Mouse (Mus musculus): ENCODE results near the gene Pbx1. TPM values are rescaled to one million over a fixed set of nuclear protein-coding genes. Genes with fewer than 3 reads are reported as not detected.

Gene Pbx1
- polyA plus RNA-seq, 1 experiment from 2014 or later: 48.8 TPM

GRCm38 (mm10) chr1:168410054-168410453 is 22.0 kb downstream of the Pbx1 start:
- Histone ChIP-seq H3K9ac (no peak overlapping the region), H3K36me3 (ENCODE audit: insufficient read depth) (peaks cover 50% of the 10 kb centered on the region), H3K4me2 (no peak overlapping the region), H3K4me1 (ENCODE audit: insufficient read depth) (peaks cover 47% of the 10 kb centered on the region), H3K27me3 (ENCODE audit: insufficient read depth, low read length) (no peaks in the 10 kb centered on the region), H3K4me3 (ENCODE audit: low read depth, low read length) (no peak overlapping the region), H3K27ac (ENCODE audit: low read depth) (peak overlapping the region; percentile 48; the same call in 1 of the 2 replicates), H3K9me3 (ENCODE audit: low read depth, low read length) (no peaks in the 10 kb centered on the region)
- 12% methylated on average over 1 of the region's 1 CpGs for WGBS
- no peak for ATAC-seq (ENCODE audit: insufficient read depth)
- no peak for TF ChIP-seq CTCF (IDR thresholded peaks at IDR 0.05; ENCODE audit: low read depth)
- no peak for DNase-seq

- 37% methylated on average over 10 of the region's 10 CpGs for WGBS
- Histone ChIP-seq H3K9ac (no peak overlapping the region), H3K4me1 (ENCODE audit: insufficient read depth) (peaks cover 47% of the 10 kb centered on the region), H3K36me3 (ENCODE audit: insufficient read depth) (peaks cover 42% of the 10 kb centered on the region), H3K4me3 (ENCODE audit: low read depth, low read length) (no peak overlapping the region), H3K27me3 (ENCODE audit: insufficient read depth, low read length) (no peaks in the 10 kb centered on the region), H3K4me2 (no peak overlapping the region), H3K9me3 (ENCODE audit: low read depth, low read length) (no peaks in the 10 kb centered on the region), H3K27ac (ENCODE audit: low read depth) (no peak overlapping the region)
- DNase-seq: no peak
- no peak for TF ChIP-seq CTCF (IDR thresholded peaks at IDR 0.05; ENCODE audit: low read depth)
- ATAC-seq (ENCODE audit: insufficient read depth): no peak
Measured at GRCm38 (mm10) chr1:168408757-168409156, 23.3 kb downstream of the Pbx1 start.

- TF ChIP-seq CTCF (IDR thresholded peaks at IDR 0.05; ENCODE audit: low read depth): no peak
- H3K27ac ChIP-seq (ENCODE audit: low read depth): peak overlapping the region; percentile 42; the same call in 1 of the 2 replicates
- no peak overlapping the region for H3K4me2 ChIP-seq
- H3K27me3 ChIP-seq (ENCODE audit: insufficient read depth, low read length): no peaks in the 10 kb centered on the region
- ATAC-seq (ENCODE audit: insufficient read depth): no peak
- no peak for DNase-seq
- H3K9me3 ChIP-seq (ENCODE audit: low read depth, low read length): no peaks in the 10 kb centered on the region
- H3K9ac ChIP-seq: no peak overlapping the region
- 64% methylated on average over 7 of the region's 7 CpGs for WGBS
- H3K4me1 ChIP-seq (ENCODE audit: insufficient read depth): peaks cover 47% of the 10 kb centered on the region
- H3K4me3 ChIP-seq (ENCODE audit: low read depth, low read length): no peak overlapping the region
- peaks cover 34% of the 10 kb centered on the region; the same call in 1 of the 2 replicates for H3K36me3 ChIP-seq (ENCODE audit: insufficient read depth)
Measured at GRCm38 (mm10) chr1:168407958-168408357, 24.1 kb downstream of the Pbx1 start.

GRCm38 (mm10) chr1:168406291-168406675 is 25.8 kb downstream of the Pbx1 start:
- no peak for TF ChIP-seq CTCF (IDR thresholded peaks at IDR 0.05; ENCODE audit: low read depth)
- H3K4me2 ChIP-seq: peak overlapping the region; percentile 36; the same call in 1 of the 2 replicates
- DNase-seq (peak; percentile 54), ATAC-seq (ENCODE audit: insufficient read depth) (no peak)
- H3K4me1 ChIP-seq (ENCODE audit: insufficient read depth): peaks cover 50% of the 10 kb centered on the region
- no peak overlapping the region for H3K4me3 ChIP-seq (ENCODE audit: low read depth, low read length)
- no peaks in the 10 kb centered on the region for H3K9me3 ChIP-seq (ENCODE audit: low read depth, low read length)
- H3K27ac ChIP-seq (ENCODE audit: low read depth): peak overlapping the region; percentile 55
- H3K27me3 ChIP-seq (ENCODE audit: insufficient read depth, low read length): no peaks in the 10 kb centered on the region
- 28% methylated on average over 8 of the region's 8 CpGs for WGBS
- H3K36me3 ChIP-seq (ENCODE audit: insufficient read depth): peaks cover 40% of the 10 kb centered on the region; the same call in 1 of the 2 replicates
- no peak overlapping the region for H3K9ac ChIP-seq

- Histone ChIP-seq H3K4me2 (peak overlapping the region; percentile 36; the same call in 1 of the 2 replicates), H3K27me3 (ENCODE audit: insufficient read depth, low read length) (no peaks in the 10 kb centered on the region), H3K36me3 (ENCODE audit: insufficient read depth) (peaks cover 40% of the 10 kb centered on the region; the same call in 1 of the 2 replicates), H3K4me3 (ENCODE audit: low read depth, low read length) (no peak overlapping the region), H3K9ac (0 out of 2 replicates have a peak overlapping the region, but pooled peaks have one; percentile 3), H3K9me3 (ENCODE audit: low read depth, low read length) (no peaks in the 10 kb centered on the region), H3K27ac (ENCODE audit: low read depth) (peak overlapping the region; percentile 84), H3K4me1 (ENCODE audit: insufficient read depth) (peaks cover 45% of the 10 kb centered on the region)
- DNase-seq: peak; percentile 86
- ATAC-seq (ENCODE audit: insufficient read depth): peak; percentile 81
- TF ChIP-seq CTCF (IDR thresholded peaks at IDR 0.05; ENCODE audit: low read depth): no peak
- whole genome bisulfite sequencing: 7% methylated on average over 12 of the region's 12 CpGs
Measured at GRCm38 (mm10) chr1:168405645-168406290, 26.3 kb downstream of the Pbx1 start.

- WGBS: 38% methylated on average over 2 of the region's 2 CpGs
- H3K4me3 ChIP-seq (ENCODE audit: low read depth, low read length): no peak overlapping the region
- H3K27ac ChIP-seq (ENCODE audit: low read depth): no peak overlapping the region
- peaks cover 29% of the 10 kb centered on the region for H3K4me1 ChIP-seq (ENCODE audit: insufficient read depth)
- ATAC-seq (ENCODE audit: insufficient read depth) (peak; percentile 18; the same call in 1 of the 2 replicates), DNase-seq (no peak)
- TF ChIP-seq CTCF (IDR thresholded peaks at IDR 0.05; ENCODE audit: low read depth): no peak
- no peaks in the 10 kb centered on the region for H3K27me3 ChIP-seq (ENCODE audit: insufficient read depth, low read length)
- peaks cover 31% of the 10 kb centered on the region; the same call in 1 of the 2 replicates for H3K36me3 ChIP-seq (ENCODE audit: insufficient read depth)
- no peaks in the 10 kb centered on the region for H3K9me3 ChIP-seq (ENCODE audit: low read depth, low read length)
- H3K9ac ChIP-seq: no peak overlapping the region
- no peak overlapping the region for H3K4me2 ChIP-seq
Measured at GRCm38 (mm10) chr1:168403529-168403928, 28.5 kb downstream of the Pbx1 start.

GRCm38 (mm10) chr1:168402683-168403082 is 29.4 kb downstream of the Pbx1 start:
- no peak for TF ChIP-seq CTCF (IDR thresholded peaks at IDR 0.05; ENCODE audit: low read depth)
- Histone ChIP-seq H3K4me1 (ENCODE audit: insufficient read depth) (peaks cover 21% of the 10 kb centered on the region), H3K4me3 (ENCODE audit: low read depth, low read length) (no peak overlapping the region), H3K9me3 (ENCODE audit: low read depth, low read length) (no peaks in the 10 kb centered on the region), H3K9ac (no peak overlapping the region), H3K27ac (ENCODE audit: low read depth) (no peak overlapping the region), H3K27me3 (ENCODE audit: insufficient read depth, low read length) (no peaks in the 10 kb centered on the region), H3K36me3 (ENCODE audit: insufficient read depth) (peaks cover 24% of the 10 kb centered on the region; the same call in 1 of the 2 replicates), H3K4me2 (no peak overlapping the region)
- DNase-seq (no peak), ATAC-seq (ENCODE audit: insufficient read depth) (no peak)
- WGBS: 26% methylated on average over 7 of the region's 7 CpGs

All from lung, embryonic 14.5 days (tissue).